Mouse (Mus musculus): Measurements from ENCODE around the gene Rbpjl.
A peak's percentile ranks its signal among the peaks of the same experiment; 100 is the strongest.

The Rbpjl gene

DNA sequence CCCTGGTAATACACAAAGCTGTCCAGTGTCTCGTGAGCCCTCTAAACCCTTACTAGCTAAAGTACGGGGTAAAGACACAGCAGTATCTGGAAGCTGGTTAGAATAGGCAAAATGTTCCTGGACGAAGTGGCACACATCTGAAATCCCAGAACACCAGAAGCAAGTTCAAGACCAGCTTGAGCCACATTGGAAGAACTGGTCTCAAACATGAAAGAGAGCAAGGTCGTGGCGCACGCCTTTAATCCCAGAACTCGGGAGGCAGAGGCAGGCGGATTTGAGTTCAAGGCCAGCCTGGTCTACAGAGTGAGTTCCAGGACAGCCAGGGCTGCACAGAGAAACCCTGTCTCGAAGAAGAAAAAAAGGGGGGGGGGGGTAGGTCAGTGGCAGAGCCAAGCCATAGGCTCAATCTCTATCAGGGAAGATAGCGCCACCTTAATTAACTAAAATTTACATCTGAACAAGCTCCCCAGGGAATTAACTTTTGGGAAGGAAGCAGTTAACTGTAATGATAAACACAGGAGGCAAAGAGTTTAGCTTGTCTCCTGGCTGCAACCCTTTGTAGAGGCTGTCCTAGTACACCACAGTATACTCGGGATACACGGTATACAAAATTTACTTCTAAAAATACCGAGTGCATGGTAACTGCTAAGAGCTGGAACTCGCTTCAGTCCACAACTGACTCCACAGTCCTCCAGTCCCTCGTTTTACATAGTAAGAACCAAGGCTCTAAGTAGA lies 27.1 kb downstream of the Rbpjl start:
- DNase-seq (ENCODE audit: inconsistent ontology term): no peak

DNA sequence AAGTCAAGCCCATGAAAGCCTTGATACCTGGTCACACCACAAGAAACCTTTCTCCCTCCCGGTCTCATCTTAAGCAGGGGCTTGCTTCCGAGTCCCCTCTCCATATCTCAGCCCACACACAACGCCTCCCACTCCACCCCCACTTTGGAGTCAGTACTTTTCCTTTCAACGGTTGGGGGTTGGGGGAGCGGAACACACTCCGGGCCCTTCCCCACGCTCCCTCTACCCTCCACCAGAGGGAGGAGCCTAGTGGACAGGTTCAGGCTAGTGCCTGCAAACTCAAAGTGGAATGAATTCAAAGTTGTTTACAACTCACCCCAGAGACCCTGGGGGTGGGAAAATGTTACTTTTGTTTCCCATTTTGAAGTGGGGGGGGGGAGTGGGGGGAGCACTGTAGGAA lies 27.8 kb downstream of the Rbpjl start:
- no peak for DNase-seq (ENCODE audit: inconsistent ontology term)

DNA sequence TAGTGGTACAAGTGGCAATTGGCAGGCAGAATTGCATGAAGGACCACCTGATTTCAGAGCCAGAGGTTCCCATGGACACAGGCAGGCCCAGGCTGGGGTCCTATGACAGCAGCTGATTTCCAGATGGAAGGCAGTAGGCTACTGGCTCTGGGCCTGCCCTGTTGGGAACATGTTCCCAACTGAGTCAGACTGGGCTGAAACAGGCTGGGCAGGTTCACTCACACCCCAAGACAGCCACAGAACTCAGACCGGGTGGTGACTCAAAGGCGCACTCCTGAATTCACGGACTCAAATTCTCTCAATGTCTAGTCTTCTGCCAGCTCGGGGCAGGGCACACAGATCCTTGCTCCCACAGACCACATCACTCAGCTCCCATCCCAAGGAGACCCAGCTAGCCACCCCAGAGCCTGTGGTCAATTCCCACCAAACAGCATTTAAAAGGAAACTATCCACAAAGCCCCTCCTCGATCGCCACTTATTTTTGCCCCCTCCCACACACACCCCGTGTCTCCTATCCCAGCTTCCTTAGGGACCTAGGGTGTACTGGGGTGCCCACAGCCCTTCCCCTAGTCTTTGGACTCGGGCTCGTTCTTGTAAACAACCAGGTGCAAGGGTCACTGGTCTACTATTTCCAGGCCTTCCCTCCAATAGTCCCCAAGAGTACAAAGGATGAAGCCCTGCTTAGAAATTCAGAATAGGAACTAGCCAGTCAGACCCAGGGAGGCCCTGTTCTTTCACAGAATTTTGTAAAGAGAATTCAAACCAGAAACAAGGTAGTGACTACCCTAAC lies 28.9 kb downstream of the Rbpjl start:
- peak; percentile 77 for DNase-seq (ENCODE audit: inconsistent ontology term)

- peak; percentile 98 for DNase-seq (ENCODE audit: inconsistent ontology term)
Measured at GRCm38 (mm10) chr2:164432541-164433191, 29.7 kb downstream of the Rbpjl start.

DNA sequence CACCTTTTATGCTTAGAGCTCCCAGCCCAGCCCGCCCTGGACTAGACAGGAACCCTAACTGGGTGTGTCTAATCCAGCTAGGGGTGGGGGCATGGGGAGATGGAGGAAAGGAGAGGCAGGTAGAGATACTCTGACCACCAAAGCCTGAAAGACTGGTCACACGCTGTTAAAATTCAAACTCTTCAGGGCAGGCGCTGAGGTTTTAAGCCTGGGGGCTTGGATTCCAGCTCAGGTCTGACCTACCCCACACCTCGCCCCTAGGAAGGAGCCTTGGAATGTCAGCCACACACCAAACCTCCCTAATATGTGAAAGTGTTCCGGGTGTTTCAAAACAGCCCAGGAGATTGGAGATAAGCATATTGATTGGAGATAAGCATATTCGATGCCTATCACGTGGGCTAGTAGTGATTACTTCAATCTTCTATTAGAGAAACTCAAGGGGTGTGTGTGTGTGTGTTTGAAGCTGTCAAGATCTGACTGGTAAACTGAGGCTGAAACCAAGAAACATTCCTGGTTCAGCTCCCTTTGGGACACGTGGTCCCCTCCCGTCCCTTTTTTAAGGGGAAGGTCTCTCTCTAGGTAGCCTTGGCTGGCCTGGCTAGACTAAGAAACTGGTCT lies 30.4 kb downstream of the Rbpjl start:
- no peak for DNase-seq (ENCODE audit: inconsistent ontology term)

DNA sequence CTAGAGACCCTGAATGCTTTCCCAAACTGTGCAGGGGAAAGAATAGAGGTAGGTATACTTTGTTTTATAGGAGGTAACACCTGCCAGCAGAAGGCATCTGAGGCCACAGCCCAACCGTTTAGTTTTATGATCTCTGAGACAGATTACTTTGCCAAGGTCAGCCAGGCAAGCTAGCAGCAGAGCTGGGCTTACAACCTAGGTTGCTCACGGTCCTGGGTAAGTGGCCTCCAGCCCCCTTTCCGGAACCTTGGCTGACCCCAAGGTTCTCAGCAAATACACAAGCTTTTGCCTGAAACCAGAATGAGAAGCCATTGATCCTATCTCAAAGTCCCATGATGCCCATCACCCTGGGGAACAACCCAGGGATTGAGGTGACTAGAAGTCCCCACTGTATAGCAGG lies 31.7 kb downstream of the Rbpjl start:
- no peak for DNase-seq (ENCODE audit: inconsistent ontology term)

DNA sequence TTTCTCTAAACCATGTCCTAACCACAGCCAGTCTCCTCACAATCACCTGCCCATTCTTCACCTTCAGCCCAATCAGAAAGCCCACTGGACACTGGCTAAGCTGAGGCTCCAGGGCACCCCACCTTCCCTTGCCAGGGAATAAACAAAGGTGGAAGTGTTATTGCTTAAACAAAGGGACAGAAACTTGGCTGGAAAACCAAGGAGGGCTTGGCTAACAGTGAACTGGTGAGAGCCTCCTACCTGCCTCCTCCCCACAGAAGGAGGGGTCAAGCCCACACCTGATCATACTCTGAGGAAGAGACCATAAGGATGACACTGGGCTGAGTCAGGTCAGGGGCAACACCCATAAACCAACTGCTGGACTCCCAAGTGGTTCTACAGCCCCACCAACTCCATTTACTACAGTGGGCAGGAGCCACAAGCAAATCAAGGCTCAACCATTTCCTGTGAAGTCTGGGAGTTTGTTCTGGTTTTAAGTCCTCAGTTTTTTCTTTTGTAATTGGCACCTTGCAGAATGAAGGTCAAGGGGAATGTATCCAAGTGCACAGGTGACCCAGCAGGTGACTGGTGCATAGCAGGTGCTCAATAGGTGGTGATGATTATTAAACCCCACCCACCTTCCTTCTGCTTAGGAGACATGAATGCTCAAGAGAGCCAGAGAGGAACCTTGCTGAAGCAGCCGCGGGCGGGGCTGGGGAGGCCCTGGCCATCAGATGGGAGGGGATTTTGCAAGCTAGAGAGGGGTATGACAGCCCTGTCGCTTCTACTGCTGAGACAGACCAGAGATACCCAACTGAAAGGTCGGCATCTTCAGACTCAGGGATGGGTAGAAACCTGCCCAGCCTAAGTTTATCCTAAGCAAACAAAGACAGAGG lies 32.5 kb downstream of the Rbpjl start:
- no peak for DNase-seq (ENCODE audit: inconsistent ontology term)

DNA sequence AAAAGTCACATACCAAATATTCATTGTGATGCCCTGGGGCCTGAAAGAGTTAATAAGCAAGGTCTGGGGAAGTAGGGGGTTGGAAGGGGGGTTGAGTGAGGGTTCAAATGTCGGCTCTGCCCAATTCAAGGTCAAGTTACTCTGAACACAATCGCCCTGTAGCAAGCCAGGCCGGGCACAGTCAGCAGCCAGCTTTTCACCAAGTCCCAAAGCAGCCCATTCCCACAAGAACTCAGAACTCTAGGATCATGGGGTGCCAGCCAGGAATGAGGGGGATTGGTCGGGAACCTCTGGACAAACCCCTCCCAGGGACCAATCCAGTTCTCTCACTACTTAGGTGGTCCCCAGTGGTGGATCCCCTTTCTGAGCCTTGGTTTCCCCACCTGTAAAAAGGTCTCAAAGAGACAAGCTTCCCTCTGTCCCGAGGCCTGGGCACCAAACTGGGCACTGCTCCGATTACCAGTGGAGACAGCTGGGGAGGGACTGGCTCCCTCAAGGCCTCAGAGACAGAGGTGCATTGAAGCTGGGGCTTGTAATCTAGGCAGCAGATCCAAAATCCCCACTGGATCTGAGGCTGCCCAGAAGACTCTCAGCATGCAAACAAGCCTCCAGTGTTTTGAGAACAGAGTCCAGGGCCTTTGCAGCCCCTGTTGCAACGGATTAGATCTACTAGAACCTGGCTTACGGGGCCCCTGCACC lies 33.4 kb downstream of the Rbpjl start:
- DNase-seq (ENCODE audit: inconsistent ontology term): no peak

DNA sequence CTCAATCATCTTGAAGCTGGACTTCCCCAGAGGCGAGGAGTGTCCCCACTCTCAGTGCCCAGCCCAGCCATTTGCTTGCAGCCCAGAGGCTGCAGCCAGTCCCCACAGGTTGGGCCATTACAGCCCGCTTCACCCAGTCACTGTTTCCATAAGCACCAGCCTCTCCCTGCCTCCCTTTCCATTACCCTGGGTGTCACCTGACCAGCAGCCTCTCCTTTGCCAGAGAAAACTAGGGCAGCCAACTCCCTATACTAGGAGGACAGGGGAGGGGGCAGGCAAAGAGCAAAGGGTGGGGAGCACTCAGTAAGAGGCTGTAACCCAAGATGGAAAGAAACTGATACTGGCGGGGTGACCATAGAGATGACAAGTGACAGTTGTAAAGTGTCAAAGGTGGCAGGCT lies 34.0 kb downstream of the Rbpjl start:
- DNase-seq (ENCODE audit: inconsistent ontology term): peak; percentile 76

- DNase-seq (ENCODE audit: inconsistent ontology term): no peak
Measured at GRCm38 (mm10) chr2:164437710-164438109, 34.8 kb downstream of the Rbpjl start.

GRCm38 (mm10) chr2:164438257-164438656 lies 35.3 kb downstream of the Rbpjl start:
- no peak for DNase-seq (ENCODE audit: inconsistent ontology term)

DNA sequence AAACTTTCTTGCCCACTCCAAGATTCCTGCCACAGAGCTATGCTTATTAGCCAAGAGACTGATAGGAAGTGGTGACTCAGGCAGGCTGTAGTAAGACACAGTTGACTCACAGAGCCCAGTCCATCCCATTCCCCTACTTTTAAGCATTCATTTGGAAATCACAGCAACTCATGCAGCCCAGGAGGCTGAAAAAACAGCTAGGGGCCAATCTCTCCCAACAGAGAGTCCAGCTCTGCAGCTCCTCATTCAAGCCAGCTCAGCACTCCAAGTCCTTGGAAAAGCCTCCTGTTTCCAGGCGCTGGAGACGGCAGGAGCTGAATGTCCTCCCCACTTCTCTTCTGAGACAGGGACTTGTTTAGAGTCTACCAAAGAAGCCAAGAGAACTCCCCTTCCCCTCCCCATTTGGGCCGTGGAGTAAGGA lies 36.1 kb downstream of the Rbpjl start:
- peak; percentile 67 for DNase-seq (ENCODE audit: inconsistent ontology term)

DNA sequence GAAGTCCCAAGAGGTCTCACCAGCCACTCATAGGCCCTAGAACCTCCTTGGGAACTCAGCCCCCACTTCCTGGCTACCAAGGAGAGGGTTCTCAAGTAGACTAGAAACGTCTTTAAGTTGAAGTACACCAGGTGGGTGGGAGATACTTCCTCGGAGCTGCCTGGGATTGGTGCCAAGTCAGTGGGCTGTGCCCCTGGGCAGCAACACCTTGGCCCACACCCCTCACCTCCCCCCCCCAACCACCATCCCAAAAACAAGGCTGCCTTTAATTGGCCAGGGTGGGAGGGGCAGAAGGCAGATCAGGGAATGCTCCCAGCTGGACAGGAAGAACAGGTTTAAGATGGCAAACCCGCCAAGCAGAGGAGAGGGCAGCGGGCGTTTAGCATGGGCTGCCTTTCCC lies 37.4 kb downstream of the Rbpjl start:
- DNase-seq (ENCODE audit: inconsistent ontology term): no peak

DNA sequence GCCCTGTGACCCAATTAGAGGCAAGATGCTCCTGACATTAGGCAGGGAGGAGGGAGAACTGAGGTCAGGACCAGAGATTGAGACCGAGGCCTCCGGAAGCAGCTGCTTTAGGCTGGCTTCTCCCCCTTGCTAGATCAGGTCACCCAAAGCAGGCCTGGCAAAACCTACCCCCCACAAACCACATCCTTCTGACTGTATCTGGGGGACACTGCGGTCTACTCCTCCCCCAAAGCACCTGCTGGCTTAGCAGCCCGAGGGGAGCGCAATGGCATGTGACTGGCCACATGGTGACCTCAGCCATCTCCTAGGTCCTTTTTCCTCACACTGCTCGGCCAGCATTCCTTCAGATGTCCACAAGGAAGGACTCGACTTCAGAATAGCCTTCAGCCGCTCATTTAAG lies 38.2 kb downstream of the Rbpjl start:
- DNase-seq (ENCODE audit: inconsistent ontology term): no peak

- no peak for DNase-seq (ENCODE audit: inconsistent ontology term)
Measured at GRCm38 (mm10) chr2:164441731-164442130, 38.8 kb downstream of the Rbpjl start.

DNA sequence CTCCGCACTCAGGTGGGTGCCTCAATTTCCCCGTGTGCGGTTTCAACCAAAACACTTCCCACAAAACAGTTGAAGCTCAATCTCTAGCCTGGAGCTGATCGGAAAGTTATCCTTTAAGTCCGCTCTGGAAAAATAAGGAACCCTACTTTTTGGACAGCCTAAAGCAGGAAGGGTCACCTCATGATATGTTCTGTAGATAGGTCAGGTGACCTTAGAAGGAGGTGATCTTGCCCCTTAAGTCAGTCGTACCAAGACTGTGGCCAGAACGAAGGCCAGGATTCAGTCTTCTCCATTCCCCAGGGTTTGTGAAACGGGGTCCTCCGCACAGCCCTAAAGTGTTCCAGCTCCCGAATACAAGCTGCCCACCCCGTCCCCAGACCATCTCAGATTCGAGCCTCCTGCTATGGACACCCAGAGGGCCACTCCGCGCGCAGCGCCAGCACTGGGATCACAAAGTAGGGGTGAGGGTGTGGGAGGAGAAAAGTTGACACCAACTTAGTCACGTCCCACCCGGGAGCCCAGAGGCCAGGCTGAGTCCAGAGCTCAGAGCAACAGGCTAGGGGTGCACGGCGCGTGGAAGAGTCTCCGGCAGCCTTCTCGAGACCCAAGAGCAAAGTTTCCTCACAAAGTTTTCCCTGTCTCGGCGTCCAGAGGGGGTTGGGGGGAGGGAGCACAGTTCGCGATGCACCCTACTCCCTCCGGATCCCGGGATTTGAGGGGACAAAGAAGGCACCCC lies 39.5 kb downstream of the Rbpjl start:
- no peak for DNase-seq (ENCODE audit: inconsistent ontology term)

- DNase-seq (ENCODE audit: inconsistent ontology term): peak; percentile 96
Measured at GRCm38 (mm10) chr2:164443051-164443437, 40.1 kb downstream of the Rbpjl start.

DNA sequence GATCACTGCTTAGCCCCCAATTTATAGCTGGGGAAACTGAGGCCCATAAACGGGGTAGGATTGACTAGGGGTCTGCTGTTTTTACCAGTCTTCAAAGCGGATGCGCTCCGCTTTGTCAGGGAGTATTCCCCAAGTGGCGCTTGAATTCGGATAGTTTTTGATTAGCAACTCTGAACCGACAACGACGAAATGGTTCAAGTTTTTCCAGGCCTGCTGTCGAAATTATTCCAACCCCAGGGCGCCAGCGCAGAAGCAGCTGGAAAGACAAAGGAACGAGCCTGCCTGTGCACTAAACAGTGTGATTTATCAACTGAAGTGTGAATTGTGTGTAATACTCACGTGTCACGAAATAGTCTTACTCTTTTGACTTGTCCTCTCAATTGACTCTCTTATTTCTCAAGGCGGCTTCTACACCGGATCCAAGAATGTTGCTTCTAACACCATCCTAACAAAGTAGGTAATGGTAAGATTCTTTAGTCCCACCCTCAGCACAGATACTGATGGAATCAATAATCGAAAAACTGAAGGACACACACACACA lies 40.6 kb downstream of the Rbpjl start, which contains the start of gene Sdc4:
TSS of gene Sdc4 (minus strand) at position 428 of the 541 bp plus-strand sequence.
- no peak for DNase-seq (ENCODE audit: inconsistent ontology term)

GRCm38 (mm10) chr2:164444701-164445100 lies 41.8 kb downstream of the Rbpjl start:
- DNase-seq (ENCODE audit: inconsistent ontology term): no peak
